Mouse (Mus musculus) lung, postnatal 0 days (tissue): ENCODE measurements around the gene Scpep1. TPM values are rescaled to one million over a fixed set of nuclear protein-coding genes. Genes with fewer than 3 reads are reported as not detected.
A peak's percentile ranks its signal among the peaks of the same experiment; 100 is the strongest.
"Not testable (repeated sequence)": the region's sequence is repeated elsewhere in the genome, so short reads cannot be mapped to it uniquely, and the experiment has no call there.

Experiments used
- ATAC-seq: fragments of 200-750 bp; cut with Nextera tagmentation; 2 replicates; pipeline ENCODE4 v1.8.0; 2017; ENCODE audit warnings: moderate library complexity
- DNase-seq: peaks from one replicate; pipeline ENCODE4 v3.0.0-alpha.2; 2016; ENCODE audit warnings: low spot score
- H3K27ac ChIP-seq: fragments of 300-500 bp; sonication (generic); 2 replicates; pipeline ENCODE4 v1.5.1; 2014; ENCODE audit warnings: antibody characterized with exemption, mild to moderate bottlenecking, low read length, mixed read lengths
- H3K27me3 ChIP-seq: fragments of 300-500 bp; sonication (generic); replicated peaks from 2 replicates; pipeline ENCODE4 v1.6.1; 2014; ENCODE audit warnings: low read length, mixed read lengths; ENCODE audit not compliant: insufficient read depth
- H3K36me3 ChIP-seq: fragments of 300-500 bp; sonication (generic); 2 replicates; pipeline ENCODE4 v1.6.1; 2014; ENCODE audit warnings: low read length, mixed read lengths; ENCODE audit not compliant: insufficient read depth
- H3K4me1 ChIP-seq: fragments of 300-500 bp; sonication (generic); 2 replicates; pipeline ENCODE4 v1.6.1; 2014; ENCODE audit warnings: antibody characterized with exemption, low read depth, low read length, mixed read lengths; ENCODE audit not compliant: insufficient read depth
- H3K4me2 ChIP-seq: fragments of 300-500 bp; sonication (generic); replicated peaks from 2 replicates; pipeline ENCODE4 v1.6.1; 2014; ENCODE audit warnings: low read depth, mild to moderate bottlenecking, low read length, moderate library complexity, mixed read lengths
- H3K4me3 ChIP-seq: fragments of 300-500 bp; sonication (generic); 2 replicates; pipeline ENCODE4 v1.5.1; 2014; ENCODE audit warnings: low read depth, low read length
- H3K9ac ChIP-seq: fragments of 300-500 bp; sonication (generic); replicated peaks from 2 replicates; pipeline ENCODE4 v1.6.1; 2014; ENCODE audit warnings: low read depth, mild to moderate bottlenecking
- H3K9me3 ChIP-seq: fragments of 300-500 bp; sonication (generic); 2 replicates; pipeline ENCODE4 v1.6.1; 2016; ENCODE audit warnings: low read length, mixed read lengths
- CTCF ChIP-seq: IDR thresholded peaks from 2 replicates; pipeline ENCODE4 v1.5.1; 2016; ENCODE audit warnings: antibody characterized with exemption, mild to moderate bottlenecking
- EP300 ChIP-seq: IDR thresholded peaks from 2 replicates; pipeline ENCODE4 v1.6.1; 2016; ENCODE audit warnings: antibody characterized with exemption, mild to moderate bottlenecking, control low read depth
- WGBS: fragments of 180-500 bp; shearing (Covaris S2); extraction: QIAGEN DNeasy Blood & Tissue Kit; methylation state at CpG from one replicate; pipeline ENCODE4 v1.1.7; 2014; 5-methylcytosine and 5-hydroxymethylcytosine counted together
- polyA plus RNA-seq: library from polyadenylated mRNA; unstranded; fragments of >200 nt; fragmentation: Nextera tagmentation; extraction: Ambion mirVana; gene quantifications from 2 replicates; pipeline ENCODE4 v1.2.1, GENCODE M21; 2015

The Scpep1 gene
- polyA plus RNA-seq, 1 experiment from 2014 or later: 68.8 TPM

GRCm38 (mm10) chr11:88899561-88899960 is 55.7 kb downstream of the Scpep1 start:
- Histone ChIP-seq H3K27ac (no peak overlapping the region), H3K36me3 (no peaks in the 10 kb centered on the region), H3K4me2 (no peak overlapping the region), H3K27me3 (no peaks in the 10 kb centered on the region), H3K9me3 (no peaks in the 10 kb centered on the region), H3K4me3 (no peak overlapping the region), H3K9ac (no peak overlapping the region), H3K4me1 (peaks cover 4% of the 10 kb centered on the region)
- WGBS: 82% methylated on average over 6 of the region's 6 CpGs
- no peak for DNase-seq
- TF ChIP-seq EP300 (no peak), CTCF (no peak)
- no peak for ATAC-seq

DNA sequence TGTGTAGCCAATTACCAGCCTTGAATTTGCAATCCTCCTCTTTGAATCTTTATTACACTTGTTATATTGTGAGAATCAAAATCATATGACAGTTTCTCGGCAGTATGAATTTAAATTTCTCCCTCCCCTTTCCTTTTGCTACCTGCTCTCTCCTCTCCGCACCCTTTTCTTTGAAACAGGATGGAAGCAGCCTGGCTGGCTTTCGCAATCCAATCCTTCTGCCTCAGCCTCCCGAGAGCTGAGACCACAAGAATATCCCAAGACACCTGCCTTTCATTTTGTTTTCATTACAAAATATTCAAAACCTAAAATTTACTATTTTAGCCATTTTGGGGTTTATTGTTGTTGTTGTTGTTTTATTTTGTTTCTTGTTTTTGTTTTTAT is 56.9 kb downstream of the Scpep1 start:
- no peak overlapping the region for H3K4me3 ChIP-seq
- no peak overlapping the region for H3K9ac ChIP-seq
- no peaks in the 10 kb centered on the region for H3K27me3 ChIP-seq
- H3K36me3 ChIP-seq: no peaks in the 10 kb centered on the region
- peaks cover 4% of the 10 kb centered on the region for H3K4me1 ChIP-seq
- H3K4me2 ChIP-seq: no peak overlapping the region
- no peaks in the 10 kb centered on the region for H3K9me3 ChIP-seq
- 68% methylated on average over 4 of the region's 4 CpGs for WGBS
- DNase-seq (no peak), ATAC-seq (no peak)
- H3K27ac ChIP-seq: no peak overlapping the region
- TF ChIP-seq CTCF (no peak), EP300 (no peak)

DNA sequence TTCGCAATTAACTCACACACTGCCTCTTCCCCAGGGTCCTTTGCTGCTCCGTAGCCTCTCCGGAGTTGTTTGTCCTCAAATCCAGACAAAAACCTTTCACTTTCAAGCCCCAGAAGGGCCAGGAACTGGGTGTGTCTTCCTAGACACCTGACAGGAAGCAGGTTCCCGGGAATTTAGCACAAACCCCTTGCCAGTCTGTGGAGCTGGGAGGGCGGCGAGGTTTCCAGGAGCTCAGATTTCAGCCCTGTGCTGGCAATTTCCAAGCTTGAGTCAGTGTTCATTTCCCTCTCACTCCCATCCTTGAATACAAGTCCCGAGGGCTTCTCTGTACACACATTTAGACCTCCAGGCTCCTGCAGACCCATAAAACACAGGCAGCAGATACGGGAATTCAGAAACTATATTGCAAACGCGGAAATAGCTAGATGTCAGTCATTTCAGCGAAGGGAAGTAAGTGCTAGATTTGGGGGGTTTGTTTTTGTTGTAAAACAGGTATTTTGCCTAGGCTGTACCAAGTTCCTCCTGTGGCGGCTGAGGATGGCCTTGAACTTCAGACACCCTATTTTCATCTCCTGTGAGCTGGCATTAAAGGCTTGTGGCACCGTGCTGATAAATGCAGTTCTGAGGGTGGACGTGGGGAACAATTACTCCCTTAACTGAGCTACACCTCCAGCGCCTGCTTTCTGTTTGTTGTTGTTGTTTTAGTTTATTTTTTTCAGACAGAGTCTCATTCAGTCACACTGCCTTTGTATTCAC is 57.5 kb downstream of the Scpep1 start:
- Histone ChIP-seq H3K9me3 (no peaks in the 10 kb centered on the region), H3K27ac (0 out of 2 replicates have a peak overlapping the region, but pooled peaks have one; percentile 26), H3K27me3 (no peaks in the 10 kb centered on the region), H3K36me3 (no peaks in the 10 kb centered on the region), H3K4me2 (peak overlapping the region; percentile 33), H3K9ac (no peak overlapping the region), H3K4me3 (peak overlapping the region; percentile 20; the same call in 1 of the 2 replicates), H3K4me1 (peaks cover 4% of the 10 kb centered on the region)
- DNase-seq (peak; percentile 65), ATAC-seq (no peak)
- WGBS: 41% methylated on average over 15 of the region's 15 CpGs
- TF ChIP-seq EP300 (no peak), CTCF (no peak)

DNA sequence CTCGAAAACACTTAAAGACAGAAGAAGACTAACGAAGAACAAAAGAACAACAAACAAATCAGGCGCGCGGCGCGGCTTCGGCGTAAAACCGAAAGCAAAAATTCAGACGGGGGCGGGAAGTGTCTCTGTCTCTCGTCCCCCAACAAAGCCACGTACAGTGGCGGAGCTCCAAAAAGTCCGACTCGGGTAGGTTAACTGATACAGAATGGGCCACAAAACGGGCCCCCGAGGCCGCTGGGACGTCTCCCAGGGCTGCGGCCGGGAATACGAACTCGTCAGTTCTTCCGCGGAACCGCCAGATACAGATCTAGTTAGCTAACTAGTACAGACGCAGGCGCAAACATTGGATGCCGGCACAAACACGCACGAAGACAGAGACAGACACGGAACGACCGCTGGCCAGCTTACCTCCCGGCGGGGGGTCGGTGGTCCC is 59.4 kb downstream of the Scpep1 start:
- not testable (repeated sequence) for DNase-seq
- WGBS: 27% methylated on average over 20 of the region's 39 CpGs
- H3K4me2 ChIP-seq: peak overlapping the region; percentile 19; the same call in 1 of the 2 replicates

GRCm38 (mm10) chr11:88895235-88895634 is 60.0 kb downstream of the Scpep1 start:
- ATAC-seq, H3K9me3 ChIP-seq, H3K9ac ChIP-seq, H3K27ac ChIP-seq, H3K27me3 ChIP-seq, H3K4me1 ChIP-seq, DNase-seq, H3K36me3 ChIP-seq: not testable (repeated sequence)
- peak overlapping the region; percentile 19; the same call in 1 of the 2 replicates for H3K4me3 ChIP-seq
- H3K4me2 ChIP-seq: 0 out of 2 replicates have a peak overlapping the region, but pooled peaks have one; percentile 19
- WGBS: 62% methylated on average over 16 of the region's 20 CpGs

More for the DNA sequence above, 59.4 kb downstream of the Scpep1 start:
- peak overlapping the region; percentile 19; the same call in 1 of the 2 replicates for H3K4me3 ChIP-seq
- H3K27me3 ChIP-seq, ATAC-seq, H3K9me3 ChIP-seq, H3K27ac ChIP-seq, H3K36me3 ChIP-seq, H3K9ac ChIP-seq, H3K4me1 ChIP-seq: not testable (repeated sequence)

- not testable (repeated sequence) for H3K4me2 ChIP-seq, H3K4me1 ChIP-seq, H3K36me3 ChIP-seq, ATAC-seq, H3K9me3 ChIP-seq, H3K9ac ChIP-seq, DNase-seq, H3K4me3 ChIP-seq, H3K27me3 ChIP-seq, H3K27ac ChIP-seq
- WGBS: 93% methylated on average over 11 of the region's 14 CpGs
Observed at GRCm38 (mm10) chr11:88894279-88894678, 61.0 kb downstream of the Scpep1 start.

- H3K4me2 ChIP-seq, H3K9me3 ChIP-seq, H3K27ac ChIP-seq, H3K4me3 ChIP-seq, H3K9ac ChIP-seq, H3K27me3 ChIP-seq, H3K4me1 ChIP-seq, ATAC-seq, DNase-seq, H3K36me3 ChIP-seq: not testable (repeated sequence)
- 83% methylated on average over 2 of the region's 8 CpGs for WGBS
Observed at GRCm38 (mm10) chr11:88893501-88893900, 61.8 kb downstream of the Scpep1 start.

- H3K27me3 ChIP-seq, H3K27ac ChIP-seq, H3K4me3 ChIP-seq, H3K9ac ChIP-seq, DNase-seq, H3K36me3 ChIP-seq, H3K4me1 ChIP-seq, ATAC-seq, H3K4me2 ChIP-seq, H3K9me3 ChIP-seq: not testable (repeated sequence)
- WGBS: 91% methylated on average over 20 of the region's 24 CpGs
Observed at GRCm38 (mm10) chr11:88892789-88893188, 62.5 kb downstream of the Scpep1 start.

GRCm38 (mm10) chr11:88891921-88892561 is 63.2 kb downstream of the Scpep1 start:
- not testable (repeated sequence) for H3K36me3 ChIP-seq, H3K4me2 ChIP-seq, H3K4me1 ChIP-seq, H3K27me3 ChIP-seq, ATAC-seq, H3K4me3 ChIP-seq, H3K27ac ChIP-seq, H3K9me3 ChIP-seq, H3K9ac ChIP-seq, DNase-seq
- 94% methylated on average over 19 of the region's 24 CpGs for WGBS
